Mouse (Mus musculus) ES-E14 (cell line): ENCODE data around the gene Slit2. TPM values are rescaled to one million over a fixed set of nuclear protein-coding genes. Genes with fewer than 3 reads are reported as not detected.

Source experiments
- DNase-seq: peaks from one replicate; pipeline ENCODE4 v3.0.0-alpha.2; 2013; ENCODE audit warnings: low read depth, low spot score
- H3K27ac ChIP-seq: 2 replicates; pipeline ENCODE4 v1.5.1; 2012; ENCODE audit warnings: low read depth, mild to moderate bottlenecking, low read length, moderate library complexity, mixed read lengths; ENCODE audit not compliant: poor library complexity, insufficient read depth, severe bottlenecking
- H3K36me3 ChIP-seq: 2 replicates; pipeline ENCODE4 v1.6.1; 2012; ENCODE audit warnings: mild to moderate bottlenecking, low read length, moderate library complexity, mixed read lengths; ENCODE audit not compliant: control insufficient read depth, poor library complexity, insufficient read depth, severe bottlenecking
- H3K4me1 ChIP-seq, 2 experiments: fragments of 150-350 bp in 1 of 2; sonication (generic) in 1 of 2; 2 replicates each; pipeline ENCODE4 v1.6.1; 2012; ENCODE audit warnings: low read length in 2 of 2, mild to moderate bottlenecking in 1 of 2, mixed read lengths in 1 of 2; ENCODE audit not compliant: control insufficient read depth in 2 of 2, insufficient read depth in 2 of 2, poor library complexity in 1 of 2
- H3K4me3 ChIP-seq, 2 experiments: fragments of 150-350 bp in 1 of 2; sonication (generic) in 1 of 2; 2 replicates each; pipeline ENCODE4 v1.5.1; 2012; ENCODE audit warnings: low read length in 2 of 2, low read depth in 1 of 2, mild to moderate bottlenecking in 1 of 2, mixed read lengths in 1 of 2; ENCODE audit not compliant: insufficient read depth in 1 of 2, poor library complexity in 1 of 2, severe bottlenecking in 1 of 2
- H3K9ac ChIP-seq: 2 replicates; pipeline ENCODE4 v1.6.1; 2012; ENCODE audit warnings: low read depth, mild to moderate bottlenecking, low read length, mixed read lengths; ENCODE audit not compliant: poor library complexity, insufficient read depth, severe bottlenecking
- H3K9me3 ChIP-seq: fragments of 150-350 bp; sonication (generic); 2 replicates; pipeline ENCODE4 v1.6.1; 2012; ENCODE audit warnings: low read depth, mild to moderate bottlenecking, low read length; ENCODE audit not compliant: control insufficient read depth, insufficient read depth
- CHD2 ChIP-seq: IDR thresholded peaks from 2 replicates; pipeline ENCODE4 v1.6.1; 2014; ENCODE audit warnings: mild to moderate bottlenecking, low read depth, low read length, inconsistent platforms
- HCFC1 ChIP-seq: IDR thresholded peaks from 2 replicates; pipeline ENCODE4 v1.6.1; 2012; ENCODE audit warnings: low read length, inconsistent platforms, borderline replicate concordance; ENCODE audit not compliant: insufficient read depth
- MAFK ChIP-seq: IDR thresholded peaks from 2 replicates; pipeline ENCODE4 v1.6.1; 2014; ENCODE audit warnings: mild to moderate bottlenecking, low read depth, low read length, inconsistent platforms; ENCODE audit not compliant: insufficient read depth
- ZC3H11A ChIP-seq: IDR thresholded peaks from 2 replicates; pipeline ENCODE4 v1.6.1; 2012; ENCODE audit warnings: low read depth, mild to moderate bottlenecking, inconsistent platforms, low read length, borderline replicate concordance
- ZNF384 ChIP-seq: IDR thresholded peaks from 2 replicates; pipeline ENCODE4 v1.6.1; 2012; ENCODE audit warnings: low read depth, low read length, inconsistent platforms
- in situ Hi-C, 2 experiments: fragments of 600-800 bp; cut with MboI; formaldehyde crosslinking; loops; one replicate each; pipeline ENCODE4 v1.15.1; 2025; ENCODE audit warnings: low sequenced_read_pairs in 2 of 2, inconsistent platforms in 1 of 2; ENCODE audit not compliant: unreplicated experiment in 2 of 2
- total RNA-seq: library from RNA; depleted of rRNA; stranded (reverse); fragments of 300-350 nt; gene quantifications from 2 replicates; pipeline ENCODE4 v1.2.3, GENCODE M21; 2012

Slit2 gene
- total RNA-seq, 1 experiment, result 4.6 TPM

GRCm38 (mm10) chr5:48345095-48345982 is 362.4 kb downstream of the Slit2 start:
- H3K36me3 ChIP-seq, result no peaks in the 10 kb centered on the region
- TF ChIP-seq HCFC1 (no peak), MAFK (no peak), ZC3H11A (no peak)
- no peak overlapping the region for H3K9ac ChIP-seq
- in situ Hi-C loops, result loop anchor here in 1 of 2 experiments (25.0 kb wide), 1 partner anchor 208 kb away; no protein-coding TSS in a partner anchor
- H3K9me3 ChIP-seq, result no peaks in the 10 kb centered on the region
- no peaks in the 10 kb centered on the region for H3K4me1 ChIP-seq
- no peak overlapping the region for H3K4me3 ChIP-seq
- H3K27ac ChIP-seq, result no peak overlapping the region
- DNase-seq, result no peak

DNA sequence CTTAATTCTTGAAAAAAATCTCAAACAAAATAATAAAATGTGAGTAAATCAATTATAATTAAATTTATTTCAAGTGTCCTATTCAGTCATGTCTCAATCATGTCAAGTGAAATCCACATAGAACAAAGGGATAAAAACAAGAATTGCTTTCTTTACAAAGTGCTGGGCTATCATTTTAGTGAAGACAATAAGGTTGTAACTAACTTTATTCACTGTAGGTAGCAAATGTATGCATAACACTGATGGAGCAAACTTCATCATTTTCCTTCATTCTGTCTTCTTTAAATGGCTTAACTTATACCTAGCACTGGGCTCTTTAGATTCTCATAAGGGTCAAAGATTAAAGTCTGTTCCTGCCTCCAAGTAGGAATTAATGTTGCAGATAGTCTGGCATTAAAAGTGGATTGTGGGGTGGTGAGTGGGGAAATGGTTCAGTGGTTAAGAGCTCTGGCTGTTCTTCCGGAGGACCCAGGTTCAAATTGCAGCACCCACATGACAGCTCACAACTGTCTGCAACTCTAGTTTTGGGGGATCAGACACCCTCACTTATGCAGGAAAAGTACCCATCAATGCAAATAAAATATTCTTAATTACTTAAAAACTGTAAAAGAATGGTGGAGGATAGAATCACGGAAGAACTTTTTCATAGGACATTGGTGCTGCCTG is 363.2 kb downstream of the Slit2 start:
- Histone ChIP-seq H3K27ac (no peak overlapping the region), H3K9me3 (no peaks in the 10 kb centered on the region), H3K4me1 (no peaks in the 10 kb centered on the region), H3K4me3 (no peak overlapping the region), H3K9ac (no peak overlapping the region), H3K36me3 (no peaks in the 10 kb centered on the region)
- DNase-seq, result no peak
- no peak for TF ChIP-seq MAFK
- no peak for TF ChIP-seq CHD2
- TF ChIP-seq HCFC1, result no peak
- no peak for TF ChIP-seq ZC3H11A
- TF ChIP-seq ZNF384, result no peak
- in situ Hi-C loops, result loop anchor here in 1 of 2 experiments (25.0 kb wide), 1 partner anchor 209 kb away; no protein-coding TSS in a partner anchor

GRCm38 (mm10) chr5:48349309-48349708 is 366.4 kb downstream of the Slit2 start:
- Histone ChIP-seq H3K9ac (no peak overlapping the region), H3K4me3 (no peak overlapping the region), H3K9me3 (no peaks in the 10 kb centered on the region), H3K27ac (no peak overlapping the region), H3K36me3 (no peaks in the 10 kb centered on the region), H3K4me1 (no peaks in the 10 kb centered on the region)
- no peak for DNase-seq
- in situ Hi-C loops, result loop anchor here in 1 of 2 experiments (25.0 kb wide), 1 partner anchor 212 kb away; no protein-coding TSS in a partner anchor
- TF ChIP-seq MAFK (no peak), ZNF384 (no peak), ZC3H11A (no peak), HCFC1 (no peak), CHD2 (no peak)
